Mouse (Mus musculus) cerebellum, adult 2 months (tissue): ENCODE data around the gene Cox10.

Experiments used
- CTCF ChIP-seq: fragments of 200-500 bp; IDR thresholded peaks from 2 replicates; pipeline ENCODE4 v1.5.1; 2011; ENCODE audit warnings: low read depth, mild to moderate bottlenecking, control low read depth, low read length, moderate library complexity, borderline replicate concordance; ENCODE audit not compliant: insufficient read depth
- POLR2A ChIP-seq: fragments of 200-500 bp; IDR thresholded peaks from 2 replicates; pipeline ENCODE4 v1.6.1; 2011; ENCODE audit warnings: low read length, control low read depth, borderline replicate concordance; ENCODE audit not compliant: insufficient read depth

- no peak for TF ChIP-seq CTCF
- TF ChIP-seq POLR2A, result no peak
These were observed 10.4 kb upstream of the Cox10 start for GRCm38 (mm10) chr11:64089682-64090081.
